Mouse (Mus musculus): ENCODE measurements at regions not wholly inside any gene's neighbourhood (a gene's known extent, or its start where the extent isn't known, plus 50 kb on each side); places are given as distances from the start of the nearest gene placed in this dataset.

GRCm38 (mm10) chr1:13424524-13424923 is 2010.6 kb downstream of the A830018L16Rik start:
- Histone ChIP-seq H3ac (ENCODE audit: control insufficient read depth, insufficient read length) (no peak overlapping the region), H3K4me3 (no peak overlapping the region), H3K79me2 (ENCODE audit: control insufficient read depth, insufficient read depth) (no peaks in the 10 kb centered on the region), H3K4me2 (ENCODE audit: low read depth) (no peak overlapping the region), H3K36me3 (ENCODE audit: control insufficient read depth, insufficient read depth) (no peaks in the 10 kb centered on the region), H3K27me3 (ENCODE audit: control insufficient read depth, insufficient read depth, insufficient read length) (no peaks in the 10 kb centered on the region)
- TF ChIP-seq E2F4 (IDR thresholded peaks at IDR 0.05; ENCODE audit: insufficient read depth), result no peak
- no peak for TF ChIP-seq TCF12 (IDR thresholded peaks at IDR 0.05; ENCODE audit: insufficient read depth, poor library complexity, severe bottlenecking)
- no peak for TF ChIP-seq REST (IDR thresholded peaks at IDR 0.05; ENCODE audit: insufficient read depth, insufficient read length)
- no peak for TF ChIP-seq SRF (IDR thresholded peaks at IDR 0.05; ENCODE audit: control insufficient read depth, insufficient read length, low read depth)
- TF ChIP-seq MYOD1 (IDR thresholded peaks at IDR 0.05; ENCODE audit: control insufficient read depth in 1 of 3, insufficient read length in 2 of 3, low read depth in 2 of 3), result no peak
- no peak for TF ChIP-seq POLR2AphosphoS2 (IDR thresholded peaks at IDR 0.05; ENCODE audit: insufficient read length, low read depth)
- TF ChIP-seq CEBPB (IDR thresholded peaks at IDR 0.05; ENCODE audit: insufficient read depth, poor library complexity, severe bottlenecking), result no peak
- no peak for TF ChIP-seq USF1 (IDR thresholded peaks at IDR 0.05; ENCODE audit: low read depth)
- no peak for TF ChIP-seq MYOG (IDR thresholded peaks at IDR 0.05; ENCODE audit: control insufficient read depth in 1 of 3, insufficient read depth in 1 of 3, insufficient read length in 2 of 3, low read depth in 2 of 3)
- TF ChIP-seq MAX (IDR thresholded peaks at IDR 0.05; ENCODE audit: low read depth), result no peak
- no peak for TF ChIP-seq TCF3 (IDR thresholded peaks at IDR 0.05; ENCODE audit: insufficient read length, low read depth)
- no peak for TF ChIP-seq POLR2A (IDR thresholded peaks at IDR 0.05; ENCODE audit: insufficient read length, low read depth)

- Histone ChIP-seq H3K79me2 (ENCODE audit: control insufficient read depth, insufficient read depth) (no peaks in the 10 kb centered on the region), H3K36me3 (ENCODE audit: control insufficient read depth, insufficient read depth) (no peaks in the 10 kb centered on the region), H3K27me3 (ENCODE audit: control insufficient read depth, insufficient read depth, insufficient read length) (no peaks in the 10 kb centered on the region), H3ac (ENCODE audit: control insufficient read depth, insufficient read length) (no peak overlapping the region), H3K4me3 (peak overlapping the region; percentile 14), H3K4me2 (ENCODE audit: low read depth) (peak overlapping the region; percentile 84)
- no peak for TF ChIP-seq MYOD1 (IDR thresholded peaks at IDR 0.05; ENCODE audit: control insufficient read depth in 1 of 3, insufficient read length in 2 of 3, low read depth in 2 of 3)
- TF ChIP-seq TCF3 (IDR thresholded peaks at IDR 0.05; ENCODE audit: insufficient read length, low read depth), result no peak
- no peak for TF ChIP-seq SRF (IDR thresholded peaks at IDR 0.05; ENCODE audit: control insufficient read depth, insufficient read length, low read depth)
- no peak for TF ChIP-seq TCF12 (IDR thresholded peaks at IDR 0.05; ENCODE audit: insufficient read depth, poor library complexity, severe bottlenecking)
- TF ChIP-seq MAX (IDR thresholded peaks at IDR 0.05; ENCODE audit: low read depth), result no peak
- TF ChIP-seq POLR2AphosphoS2 (IDR thresholded peaks at IDR 0.05; ENCODE audit: insufficient read length, low read depth), result no peak
- TF ChIP-seq POLR2A (IDR thresholded peaks at IDR 0.05; ENCODE audit: insufficient read length, low read depth), result no peak
- no peak for TF ChIP-seq MYOG (IDR thresholded peaks at IDR 0.05; ENCODE audit: control insufficient read depth in 1 of 3, insufficient read depth in 1 of 3, insufficient read length in 2 of 3, low read depth in 2 of 3)
- TF ChIP-seq REST (IDR thresholded peaks at IDR 0.05; ENCODE audit: insufficient read depth, insufficient read length), result no peak
- TF ChIP-seq USF1 (IDR thresholded peaks at IDR 0.05; ENCODE audit: low read depth), result no peak
- no peak for TF ChIP-seq E2F4 (IDR thresholded peaks at IDR 0.05; ENCODE audit: insufficient read depth)
Measured at GRCm38 (mm10) chr1:13425601-13426327, 2011.9 kb downstream of the A830018L16Rik start.

- Histone ChIP-seq H3K27me3 (ENCODE audit: control insufficient read depth, insufficient read depth, insufficient read length) (no peaks in the 10 kb centered on the region), H3K4me2 (ENCODE audit: low read depth) (peak overlapping the region; percentile 84), H3K79me2 (ENCODE audit: control insufficient read depth, insufficient read depth) (no peaks in the 10 kb centered on the region), H3K4me3 (peak overlapping the region; percentile 14), H3K36me3 (ENCODE audit: control insufficient read depth, insufficient read depth) (no peaks in the 10 kb centered on the region), H3ac (ENCODE audit: control insufficient read depth, insufficient read length) (no peak overlapping the region)
- TF ChIP-seq MYOD1 (IDR thresholded peaks at IDR 0.05; ENCODE audit: control insufficient read depth in 1 of 3, insufficient read length in 2 of 3, low read depth in 2 of 3) (no peak), POLR2AphosphoS2 (IDR thresholded peaks at IDR 0.05; ENCODE audit: insufficient read length, low read depth) (no peak), MYOG (IDR thresholded peaks at IDR 0.05; ENCODE audit: control insufficient read depth in 1 of 3, insufficient read depth in 1 of 3, insufficient read length in 2 of 3, low read depth in 2 of 3) (no peak), CEBPB (IDR thresholded peaks at IDR 0.05; ENCODE audit: insufficient read depth, poor library complexity, severe bottlenecking) (no peak), SRF (IDR thresholded peaks at IDR 0.05; ENCODE audit: control insufficient read depth, insufficient read length, low read depth) (no peak), USF1 (IDR thresholded peaks at IDR 0.05; ENCODE audit: low read depth) (no peak), REST (IDR thresholded peaks at IDR 0.05; ENCODE audit: insufficient read depth, insufficient read length) (no peak), POLR2A (IDR thresholded peaks at IDR 0.05; ENCODE audit: insufficient read length, low read depth) (no peak), E2F4 (IDR thresholded peaks at IDR 0.05; ENCODE audit: insufficient read depth) (no peak), TCF3 (IDR thresholded peaks at IDR 0.05; ENCODE audit: insufficient read length, low read depth) (no peak), MAX (IDR thresholded peaks at IDR 0.05; ENCODE audit: low read depth) (no peak), TCF12 (IDR thresholded peaks at IDR 0.05; ENCODE audit: insufficient read depth, poor library complexity, severe bottlenecking) (no peak)
Measured at GRCm38 (mm10) chr1:13426328-13427067, 2012.6 kb downstream of the A830018L16Rik start.

- Histone ChIP-seq H3K4me2 (ENCODE audit: low read depth) (peak overlapping the region; percentile 44), H3K36me3 (ENCODE audit: control insufficient read depth, insufficient read depth) (no peaks in the 10 kb centered on the region), H3K4me3 (peak overlapping the region; percentile 14), H3K79me2 (ENCODE audit: control insufficient read depth, insufficient read depth) (no peaks in the 10 kb centered on the region), H3K27me3 (ENCODE audit: control insufficient read depth, insufficient read depth, insufficient read length) (no peaks in the 10 kb centered on the region), H3ac (ENCODE audit: control insufficient read depth, insufficient read length) (no peak overlapping the region)
- no peak for TF ChIP-seq CEBPB (IDR thresholded peaks at IDR 0.05; ENCODE audit: insufficient read depth, poor library complexity, severe bottlenecking)
- no peak for TF ChIP-seq TCF3 (IDR thresholded peaks at IDR 0.05; ENCODE audit: insufficient read length, low read depth)
- TF ChIP-seq E2F4 (IDR thresholded peaks at IDR 0.05; ENCODE audit: insufficient read depth), result no peak
- no peak for TF ChIP-seq MYOG (IDR thresholded peaks at IDR 0.05; ENCODE audit: control insufficient read depth in 1 of 3, insufficient read depth in 1 of 3, insufficient read length in 2 of 3, low read depth in 2 of 3)
- TF ChIP-seq USF1 (IDR thresholded peaks at IDR 0.05; ENCODE audit: low read depth), result no peak
- no peak for TF ChIP-seq MAX (IDR thresholded peaks at IDR 0.05; ENCODE audit: low read depth)
- no peak for TF ChIP-seq POLR2A (IDR thresholded peaks at IDR 0.05; ENCODE audit: insufficient read length, low read depth)
- no peak for TF ChIP-seq POLR2AphosphoS2 (IDR thresholded peaks at IDR 0.05; ENCODE audit: insufficient read length, low read depth)
Measured at GRCm38 (mm10) chr1:13427068-13427434, 2013.1 kb downstream of the A830018L16Rik start.

All from myocyte (in vitro differentiated cells).